Mouse (Mus musculus) erythroblast, embryonic 14.5 days (primary cell): ENCODE data around the gene Fyb.

Experiments used
- GATA1 ChIP-seq: IDR thresholded peaks from 2 replicates; pipeline ENCODE4 v1.6.1; 2012; ENCODE audit warnings: low read length, inconsistent platforms, mixed read lengths
- TAL1 ChIP-seq: IDR thresholded peaks from 3 replicates; pipeline ENCODE4 v1.6.1; 2012; ENCODE audit warnings: low read length, inconsistent platforms, mixed read lengths

- TF ChIP-seq TAL1 (no peak), GATA1 (no peak)
Observed at GRCm38 (mm10) chr15:6647066-6647465, 124.4 kb downstream of the Fyb start.
